Mouse (Mus musculus) G1E (cell line): ENCODE measurements around the gene Tbcel. TPM values are rescaled to one million over a fixed set of nuclear protein-coding genes. Genes with fewer than 3 reads are reported as not detected.

ENCODE experiments used
- ATAC-seq: 2 replicates; pipeline ENCODE4 v1.8.0; 2016; ENCODE audit warnings: mild to moderate bottlenecking; ENCODE audit not compliant: insufficient number of reproducible peaks, poor library complexity, low FRiP score, severe bottlenecking; ENCODE audit errors: extremely low read depth
- DNase-seq: peaks from one replicate; pipeline ENCODE4 v3.0.0; 2012; ENCODE audit warnings: low spot score
- H3K27me3 ChIP-seq: 2 replicates; pipeline ENCODE4 v1.6.1; 2012; ENCODE audit warnings: mild to moderate bottlenecking, low read length, inconsistent platforms; ENCODE audit not compliant: insufficient read depth
- H3K36me3 ChIP-seq: replicated peaks from 2 replicates; pipeline ENCODE3; 2012; ENCODE audit warnings: mild to moderate bottlenecking, inconsistent platforms
- H3K4me1 ChIP-seq: 2 replicates; pipeline ENCODE4 v1.6.1; 2012; ENCODE audit warnings: low read depth, low read length, inconsistent platforms, mixed read lengths; ENCODE audit not compliant: insufficient read depth
- H3K4me3 ChIP-seq: 2 replicates; pipeline ENCODE4 v1.5.1; 2012; ENCODE audit warnings: low read depth, mild to moderate bottlenecking, inconsistent platforms, low read length, moderate library complexity, mixed read lengths
- H3K9me3 ChIP-seq: replicated peaks from 2 replicates; pipeline ENCODE4 v1.6.1; 2012; ENCODE audit warnings: inconsistent platforms
- CTCF ChIP-seq: IDR thresholded peaks from 2 replicates; pipeline ENCODE4 v1.5.1; 2012; ENCODE audit warnings: low read depth, low read length, inconsistent platforms, mixed read lengths
- GATA1 ChIP-seq: IDR thresholded peaks from 2 replicates; pipeline ENCODE4 v1.6.1; 2012; ENCODE audit warnings: borderline replicate concordance, low read length, inconsistent platforms, mixed read lengths
- GATA2 ChIP-seq: IDR thresholded peaks from 2 replicates; pipeline ENCODE4 v1.6.1; 2012; ENCODE audit warnings: low read depth, low read length, inconsistent platforms, borderline replicate concordance
- POLR2AphosphoS5 ChIP-seq: IDR thresholded peaks from 2 replicates; pipeline ENCODE4 v1.6.1; 2012; ENCODE audit warnings: low read depth, low read length, inconsistent platforms; ENCODE audit not compliant: insufficient replicate concordance
- TAL1 ChIP-seq: conservative IDR thresholded peaks from 2 replicates; pipeline ENCODE4 v1.6.1; 2012; ENCODE audit warnings: low read depth, low read length, inconsistent platforms, mixed read lengths
- polyA plus RNA-seq: library from polyadenylated mRNA; stranded (reverse); fragments of >175 nt; gene quantifications from 2 replicates; pipeline ENCODE4 v1.2.3, GENCODE M21; 2012
- total RNA-seq, 2 experiments: library from RNA; stranded (forward) in 1 of 2; stranded (reverse) in 1 of 2; fragments of 200-1000 nt in 1 of 2; fragments of >200 nt in 1 of 2; fragmentation: Nextera tagmentation in 1 of 2; gene quantifications; 2 replicates each; pipeline ENCODE4 v1.2.3; 2014 to 2017

The Tbcel gene
- total and polyA plus RNA-seq, 3 experiments: 4.2 to 33.3 (median 31.1) TPM

GRCm38 (mm10) chr9:42533041-42533440 lies 25.4 kb upstream of the Tbcel start:
- no peak for DNase-seq
- ATAC-seq: no peak
- no peak overlapping the region for H3K4me3 ChIP-seq
- H3K27me3 ChIP-seq: peaks cover 9% of the 10 kb centered on the region
- no peaks in the 10 kb centered on the region for H3K4me1 ChIP-seq
- no peak for TF ChIP-seq GATA2
- no peaks in the 10 kb centered on the region for H3K9me3 ChIP-seq
- no peaks in the 10 kb centered on the region for H3K36me3 ChIP-seq

GRCm38 (mm10) chr9:42531951-42532350 lies 24.3 kb upstream of the Tbcel start:
- no peak for ATAC-seq
- Histone ChIP-seq H3K27me3 (peaks cover 11% of the 10 kb centered on the region), H3K4me1 (no peaks in the 10 kb centered on the region), H3K9me3 (no peaks in the 10 kb centered on the region), H3K4me3 (no peak overlapping the region), H3K36me3 (no peaks in the 10 kb centered on the region)
- TF ChIP-seq POLR2AphosphoS5: no peak
- no peak for TF ChIP-seq CTCF
- no peak for TF ChIP-seq GATA2
- TF ChIP-seq GATA1: no peak
- TF ChIP-seq TAL1: no peak
- DNase-seq: no peak

DNA sequence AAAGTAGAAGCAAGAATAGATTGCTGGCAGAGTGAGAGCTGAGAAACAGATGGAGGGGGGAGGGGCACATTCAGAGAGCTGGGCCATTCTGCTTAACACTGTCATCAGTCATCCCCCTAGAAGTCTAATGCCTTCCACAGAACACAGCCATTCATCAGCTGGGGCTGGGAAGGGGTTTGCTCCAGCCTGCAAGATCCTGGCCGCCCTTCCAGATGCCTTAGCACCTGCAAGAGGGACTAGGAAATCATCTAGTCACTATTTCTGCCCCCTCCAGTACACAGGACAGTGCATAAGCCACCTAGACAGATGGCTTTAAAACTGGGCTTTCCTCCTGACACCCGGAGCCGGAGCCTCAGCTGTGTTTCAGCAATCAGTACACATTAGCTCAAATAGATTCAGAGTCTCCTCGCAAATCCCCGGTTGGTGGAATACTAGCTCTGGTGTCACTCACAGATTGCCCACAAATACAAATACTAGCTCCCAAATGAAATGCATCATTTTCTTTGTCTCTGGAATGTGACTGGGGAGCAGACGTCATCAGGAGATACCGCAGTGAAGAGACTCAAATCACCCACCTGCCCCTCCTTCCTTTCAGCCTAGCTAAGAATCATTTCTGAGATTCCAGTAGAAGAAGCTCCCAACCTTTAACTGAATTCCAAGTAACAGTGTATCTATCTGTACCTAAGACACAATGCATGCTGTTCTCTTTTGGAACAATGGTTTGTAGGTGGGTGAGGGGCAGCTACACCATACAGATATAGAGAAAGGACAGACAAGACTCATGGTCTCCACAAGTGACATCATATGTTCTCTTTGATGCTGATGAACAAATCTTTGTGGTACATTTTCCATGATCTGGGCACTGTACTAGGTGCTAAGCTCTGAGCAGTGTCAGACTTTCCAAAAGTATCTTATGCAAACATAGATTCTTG lies 22.9 kb upstream of the Tbcel start:
- Histone ChIP-seq H3K27me3 (peaks cover 11% of the 10 kb centered on the region), H3K9me3 (no peaks in the 10 kb centered on the region), H3K4me3 (no peak overlapping the region), H3K36me3 (no peaks in the 10 kb centered on the region), H3K4me1 (no peaks in the 10 kb centered on the region)
- no peak for DNase-seq
- ATAC-seq: no peak
- TF ChIP-seq GATA2 (no peak), TAL1 (no peak), CTCF (no peak), POLR2AphosphoS5 (no peak), GATA1 (no peak)

DNA sequence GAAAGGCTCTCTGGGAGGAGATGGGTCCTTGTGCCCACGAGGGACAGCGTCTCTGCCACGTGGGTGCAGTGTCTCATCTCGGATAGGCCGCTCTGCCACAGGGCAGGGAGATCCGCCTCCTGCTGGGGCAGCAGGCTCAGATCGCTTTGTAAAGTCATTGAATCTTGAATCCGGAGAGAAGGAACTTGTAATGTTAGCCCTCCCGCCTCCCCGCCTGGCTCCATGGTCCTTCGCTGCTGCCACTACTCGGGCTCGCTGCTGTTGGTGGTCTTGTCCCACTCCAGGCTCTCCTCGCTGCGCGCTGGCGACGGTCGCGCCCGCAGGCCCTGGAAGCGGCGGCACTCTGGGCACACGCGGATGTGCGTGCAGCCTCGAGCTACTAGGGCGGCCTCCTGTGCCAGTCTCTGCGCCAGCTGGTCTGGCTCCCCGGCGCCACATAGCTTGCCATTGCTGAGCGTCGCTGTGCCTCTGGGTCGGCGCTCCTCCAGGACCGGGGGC lies 13.0 kb upstream of the Tbcel start:
- TF ChIP-seq GATA1 (no peak), CTCF (no peak), TAL1 (no peak), POLR2AphosphoS5 (no peak), GATA2 (no peak)
- Histone ChIP-seq H3K4me3 (no peak overlapping the region), H3K36me3 (no peaks in the 10 kb centered on the region), H3K9me3 (no peaks in the 10 kb centered on the region), H3K27me3 (peaks cover 17% of the 10 kb centered on the region), H3K4me1 (no peaks in the 10 kb centered on the region)
- DNase-seq (no peak), ATAC-seq (no peak)

- ATAC-seq (no peak), DNase-seq (no peak)
- peaks cover 17% of the 10 kb centered on the region for H3K27me3 ChIP-seq
- no peaks in the 10 kb centered on the region for H3K36me3 ChIP-seq
- H3K4me1 ChIP-seq: no peaks in the 10 kb centered on the region
- H3K9me3 ChIP-seq: no peaks in the 10 kb centered on the region
- no peak overlapping the region for H3K4me3 ChIP-seq
- TF ChIP-seq TAL1: no peak
- TF ChIP-seq CTCF: no peak
- TF ChIP-seq POLR2AphosphoS5: no peak
Observed at GRCm38 (mm10) chr9:42518163-42518562, 10.6 kb upstream of the Tbcel start.

GRCm38 (mm10) chr9:42513159-42513558 lies 5.5 kb upstream of the Tbcel start:
- H3K27me3 ChIP-seq: peaks cover 5% of the 10 kb centered on the region
- TF ChIP-seq POLR2AphosphoS5 (no peak), GATA2 (no peak), GATA1 (no peak), CTCF (no peak), TAL1 (no peak)
- H3K4me3 ChIP-seq: no peak overlapping the region
- H3K4me1 ChIP-seq: no peaks in the 10 kb centered on the region
- no peaks in the 10 kb centered on the region for H3K9me3 ChIP-seq
- DNase-seq (no peak), ATAC-seq (no peak)
- H3K36me3 ChIP-seq: no peaks in the 10 kb centered on the region
